Mouse (Mus musculus): ENCODE data around the gene Bves. TPM values are rescaled to one million over a fixed set of nuclear protein-coding genes. Genes with fewer than 3 reads are reported as not detected.
"Not testable (repeated sequence)": the region's sequence is repeated elsewhere in the genome, so short reads cannot be mapped to it uniquely, and the experiment has no call there.

The Bves gene
- polyA plus RNA-seq, 1 experiment from 2014 or later, result 0.21 TPM

DNA sequence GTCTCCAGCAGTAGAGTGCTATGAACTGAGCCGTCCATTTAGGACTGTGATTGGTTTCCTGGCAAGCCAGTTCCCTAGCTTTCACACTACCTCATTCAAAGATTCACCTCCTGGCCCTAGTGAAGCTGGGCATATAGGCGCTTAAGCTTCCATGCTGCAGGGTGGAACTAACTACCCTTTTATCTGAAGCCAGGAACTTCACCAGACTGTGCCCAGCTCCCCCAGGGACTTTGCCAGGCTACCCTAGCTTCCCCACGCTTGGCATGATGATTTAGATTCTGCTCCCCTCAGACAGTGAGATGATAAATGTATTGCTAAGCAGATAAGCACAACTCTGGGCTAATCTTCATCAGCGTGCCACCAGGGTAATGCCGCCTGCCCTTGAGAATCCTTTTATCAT is 24.4 kb upstream of the Bves start:
- H3K4me1 ChIP-seq (replicated peaks), result no peaks in the 10 kb centered on the region
- no peaks in the 10 kb centered on the region for H3K27me3 ChIP-seq
- 64% methylated on average over 5 of the region's 5 CpGs for WGBS (ENCODE audit: insufficient replicate concordance)
- H3K4me3 ChIP-seq (replicated peaks), result no peak overlapping the region
- H3K9ac ChIP-seq, result no peak overlapping the region
- ATAC-seq (ENCODE audit: insufficient read depth), result no peak
- no peak overlapping the region for H3K4me2 ChIP-seq
- H3K9me3 ChIP-seq (replicated peaks), result no peaks in the 10 kb centered on the region
- H3K27ac ChIP-seq (replicated peaks), result no peak overlapping the region
- no peaks in the 10 kb centered on the region for H3K36me3 ChIP-seq (replicated peaks)

DNA sequence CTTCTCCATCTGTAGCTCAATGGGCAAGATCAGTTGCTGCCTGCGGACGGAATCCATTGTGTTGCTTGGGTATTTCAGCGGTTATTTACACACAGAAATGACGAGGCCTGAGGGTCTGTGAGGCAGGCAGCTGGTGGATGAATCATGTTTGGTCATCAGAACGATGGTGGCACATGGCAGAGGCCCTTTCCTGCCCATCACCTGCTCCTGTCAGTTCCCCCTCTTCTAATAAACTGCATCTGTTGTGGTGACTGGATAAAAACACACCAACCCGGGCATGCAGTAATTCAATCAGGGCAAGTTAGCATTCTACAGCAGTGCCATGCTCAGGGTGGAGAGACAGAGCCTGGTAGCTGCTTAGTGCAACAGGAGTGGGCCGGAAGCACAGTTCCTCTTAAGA is 23.9 kb upstream of the Bves start:
- no peaks in the 10 kb centered on the region for H3K4me1 ChIP-seq (replicated peaks)
- H3K4me3 ChIP-seq (replicated peaks), result no peak overlapping the region
- no peaks in the 10 kb centered on the region for H3K9me3 ChIP-seq (replicated peaks)
- ATAC-seq (ENCODE audit: insufficient read depth), result no peak
- WGBS (ENCODE audit: insufficient replicate concordance), result 56% methylated on average over 7 of the region's 7 CpGs
- no peak overlapping the region for H3K4me2 ChIP-seq
- no peak overlapping the region for H3K9ac ChIP-seq
- H3K27ac ChIP-seq (replicated peaks), result no peak overlapping the region
- no peaks in the 10 kb centered on the region for H3K27me3 ChIP-seq
- H3K36me3 ChIP-seq (replicated peaks), result no peaks in the 10 kb centered on the region

DNA sequence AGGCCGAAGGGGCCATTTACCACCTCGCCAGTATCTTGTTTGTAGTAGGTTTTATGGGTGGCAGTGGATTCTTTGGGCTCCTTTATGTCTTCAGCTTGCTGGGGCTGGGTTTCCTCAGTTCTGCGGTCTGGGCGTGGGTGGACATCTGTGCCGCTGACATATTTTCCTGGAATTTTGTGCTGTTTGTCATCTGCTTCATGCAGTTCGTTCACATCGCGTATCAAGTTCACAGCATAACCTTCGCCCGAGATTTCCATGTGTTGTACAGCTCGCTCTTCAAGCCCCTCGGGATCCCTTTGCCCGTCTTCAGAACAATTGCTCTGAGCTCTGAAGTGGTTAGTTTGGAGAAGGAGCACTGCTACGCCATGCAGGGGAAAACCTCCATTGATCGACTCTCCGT is 20.7 kb upstream of the Bves start:
- Histone ChIP-seq H3K27ac (replicated peaks) (no peak overlapping the region), H3K36me3 (replicated peaks) (no peaks in the 10 kb centered on the region), H3K4me1 (replicated peaks) (no peaks in the 10 kb centered on the region), H3K4me2 (no peak overlapping the region), H3K9ac (no peak overlapping the region), H3K27me3 (no peaks in the 10 kb centered on the region), H3K4me3 (replicated peaks) (no peak overlapping the region), H3K9me3 (replicated peaks) (no peaks in the 10 kb centered on the region)
- 85% methylated on average over 16 of the region's 16 CpGs for whole genome bisulfite sequencing (ENCODE audit: insufficient replicate concordance)
- ATAC-seq (ENCODE audit: insufficient read depth), result no peak

DNA sequence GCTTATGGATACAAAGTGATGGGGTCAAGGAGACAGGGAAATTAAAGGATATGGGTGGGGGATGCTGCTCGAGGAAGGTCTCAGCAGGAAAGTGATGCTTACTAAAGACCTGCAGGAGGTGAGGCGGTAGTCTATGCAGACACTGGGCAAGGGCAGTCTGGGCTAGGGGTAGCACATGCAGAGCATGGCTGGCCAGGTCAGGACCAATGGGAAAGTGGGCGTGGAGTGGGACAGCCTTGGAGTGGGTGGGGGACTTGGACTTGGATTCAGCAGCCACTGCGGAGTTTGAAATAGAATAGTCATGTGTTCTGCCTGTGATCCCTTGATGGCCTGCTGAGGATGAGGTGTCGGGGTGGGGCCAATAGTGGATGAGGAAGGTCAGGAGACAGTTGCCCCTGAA is 16.6 kb upstream of the Bves start:
- Histone ChIP-seq H3K36me3 (replicated peaks) (no peaks in the 10 kb centered on the region), H3K4me2 (no peak overlapping the region), H3K27ac (replicated peaks) (no peak overlapping the region), H3K27me3 (no peaks in the 10 kb centered on the region), H3K4me3 (replicated peaks) (no peak overlapping the region), H3K4me1 (replicated peaks) (no peaks in the 10 kb centered on the region), H3K9ac (no peak overlapping the region), H3K9me3 (replicated peaks) (no peaks in the 10 kb centered on the region)
- ATAC-seq (ENCODE audit: insufficient read depth), result no peak
- 64% methylated on average over 5 of the region's 5 CpGs for WGBS (ENCODE audit: insufficient replicate concordance)

DNA sequence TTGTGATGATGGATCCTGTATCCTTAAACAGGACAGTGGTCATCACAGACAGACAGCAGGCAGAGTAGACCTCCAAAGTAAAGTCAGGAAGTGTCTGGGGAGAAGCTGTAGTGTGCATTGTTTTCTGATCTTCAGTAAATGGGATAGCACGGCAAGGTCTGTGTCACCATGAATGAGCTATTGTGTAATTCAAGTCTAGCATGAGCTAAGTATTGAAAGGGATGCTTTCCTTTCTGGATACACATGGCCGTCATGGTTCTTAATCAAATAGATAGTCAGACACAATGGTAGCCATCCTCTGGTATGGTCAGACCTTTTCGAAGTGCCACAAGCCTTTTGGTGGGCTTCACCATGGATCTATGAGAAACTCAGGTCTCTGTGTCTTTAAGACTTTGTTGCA is 15.3 kb upstream of the Bves start:
- 63% methylated on average over 3 of the region's 3 CpGs for WGBS (ENCODE audit: insufficient replicate concordance)
- Histone ChIP-seq H3K9me3 (replicated peaks) (no peaks in the 10 kb centered on the region), H3K36me3 (replicated peaks) (no peaks in the 10 kb centered on the region), H3K9ac (no peak overlapping the region), H3K4me1 (replicated peaks) (no peaks in the 10 kb centered on the region), H3K27me3 (no peaks in the 10 kb centered on the region), H3K4me2 (no peak overlapping the region), H3K27ac (replicated peaks) (no peak overlapping the region), H3K4me3 (replicated peaks) (no peak overlapping the region)
- ATAC-seq (ENCODE audit: insufficient read depth), result no peak

DNA sequence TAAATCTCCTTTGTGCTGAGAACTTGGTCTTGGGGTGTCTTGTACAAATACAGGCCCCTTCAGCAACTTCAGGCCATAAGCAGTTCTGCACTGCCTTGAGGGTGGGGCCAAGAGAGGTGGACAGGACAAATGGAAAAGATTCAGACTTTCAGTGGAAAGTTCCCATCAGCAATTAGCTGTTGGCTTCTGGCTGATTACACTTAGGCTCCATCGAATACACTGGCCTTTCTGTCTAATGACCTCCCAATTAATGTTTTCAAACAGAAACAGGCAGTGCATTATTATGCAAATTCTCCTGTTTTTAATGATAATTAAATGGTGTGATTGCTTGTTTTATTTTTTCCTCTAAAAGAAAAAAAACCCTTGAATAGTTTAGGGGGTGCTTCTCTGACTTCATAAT is 11.4 kb upstream of the Bves start:
- WGBS (ENCODE audit: insufficient replicate concordance), result 25% methylated on average over 1 of the region's 1 CpGs
- H3K9me3 ChIP-seq (replicated peaks), result no peaks in the 10 kb centered on the region
- H3K4me2 ChIP-seq, result no peak overlapping the region
- no peak overlapping the region for H3K4me3 ChIP-seq (replicated peaks)
- H3K27ac ChIP-seq (replicated peaks), result no peak overlapping the region
- no peak overlapping the region for H3K9ac ChIP-seq
- no peaks in the 10 kb centered on the region for H3K36me3 ChIP-seq (replicated peaks)
- no peak for ATAC-seq (ENCODE audit: insufficient read depth)
- no peaks in the 10 kb centered on the region for H3K4me1 ChIP-seq (replicated peaks)
- no peaks in the 10 kb centered on the region for H3K27me3 ChIP-seq

DNA sequence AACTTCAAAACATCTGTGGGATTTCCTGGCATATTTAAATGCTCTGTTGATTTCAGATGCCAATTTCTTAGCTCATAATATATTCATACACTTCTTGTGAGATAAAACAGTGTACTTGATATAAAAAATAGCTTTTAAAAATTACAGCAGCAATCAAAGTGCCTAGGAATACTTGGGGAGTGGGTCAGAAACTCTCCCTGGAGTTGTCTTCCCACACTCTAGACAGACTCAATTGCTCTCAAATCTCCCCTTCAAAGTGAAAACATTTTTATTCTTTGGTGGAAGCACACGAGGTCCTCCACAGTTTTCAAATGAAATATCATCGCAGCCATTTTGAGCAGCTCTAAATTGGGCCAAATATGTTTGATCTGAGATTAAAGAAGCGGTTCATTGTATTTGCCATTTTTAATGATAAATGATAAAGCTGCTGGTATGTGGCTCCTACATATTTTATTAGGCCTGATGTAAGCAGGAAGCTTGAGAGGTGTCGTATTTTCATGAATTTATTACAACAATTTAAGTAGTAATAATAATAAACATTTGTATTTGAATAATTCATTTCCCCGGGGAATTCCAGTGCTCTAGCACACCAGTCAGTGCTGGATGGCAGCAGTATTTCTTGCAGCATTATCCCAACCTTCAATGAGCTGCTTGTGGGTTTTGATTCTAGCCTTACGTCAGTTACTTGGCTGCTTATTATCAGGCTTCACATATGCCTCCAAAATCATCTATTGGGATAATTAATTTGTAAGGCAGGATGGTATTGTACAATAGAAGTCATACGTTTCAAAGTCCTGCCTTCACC is 7.2 kb upstream of the Bves start:
- 61% methylated on average over 7 of the region's 7 CpGs for WGBS (ENCODE audit: insufficient replicate concordance)
- Histone ChIP-seq H3K27ac (replicated peaks) (no peak overlapping the region), H3K9me3 (replicated peaks) (no peaks in the 10 kb centered on the region), H3K27me3 (0 out of 2 replicates have a peak, but pooled peaks cover 6% of the 10 kb centered on the region), H3K4me3 (replicated peaks) (no peak overlapping the region), H3K9ac (no peak overlapping the region), H3K4me1 (replicated peaks) (no peaks in the 10 kb centered on the region), H3K4me2 (no peak overlapping the region), H3K36me3 (replicated peaks) (no peaks in the 10 kb centered on the region)
- ATAC-seq (ENCODE audit: insufficient read depth), result no peak

DNA sequence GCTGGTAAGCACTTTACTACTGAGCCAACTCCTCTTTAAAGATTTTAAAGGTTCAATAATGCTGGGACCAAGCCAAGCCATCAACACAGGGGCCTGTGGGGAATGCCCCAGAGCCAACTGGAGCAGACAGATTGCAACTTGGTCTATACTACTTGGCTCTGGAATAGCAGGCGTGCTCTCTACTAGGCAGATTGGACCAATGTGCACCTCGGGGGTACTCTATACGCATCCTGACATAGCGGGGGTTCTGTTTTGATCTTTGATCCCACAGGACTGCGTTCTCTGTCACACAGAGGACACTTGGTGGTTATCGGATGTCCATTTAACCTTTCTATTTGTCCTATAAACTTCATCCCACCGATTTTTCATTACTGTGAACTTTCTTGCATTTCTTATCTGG is 647 bp upstream of the Bves start:
- ATAC-seq (ENCODE audit: insufficient read depth), result no peak
- Histone ChIP-seq H3K27ac (replicated peaks) (no peak overlapping the region), H3K4me1 (replicated peaks) (no peaks in the 10 kb centered on the region), H3K4me3 (replicated peaks) (no peak overlapping the region), H3K9ac (no peak overlapping the region), H3K36me3 (replicated peaks) (no peaks in the 10 kb centered on the region), H3K4me2 (peak overlapping the region; percentile 68), H3K27me3 (peaks cover 48% of the 10 kb centered on the region), H3K9me3 (replicated peaks) (no peaks in the 10 kb centered on the region)
- 24% methylated on average over 7 of the region's 7 CpGs for WGBS (ENCODE audit: insufficient replicate concordance)

DNA sequence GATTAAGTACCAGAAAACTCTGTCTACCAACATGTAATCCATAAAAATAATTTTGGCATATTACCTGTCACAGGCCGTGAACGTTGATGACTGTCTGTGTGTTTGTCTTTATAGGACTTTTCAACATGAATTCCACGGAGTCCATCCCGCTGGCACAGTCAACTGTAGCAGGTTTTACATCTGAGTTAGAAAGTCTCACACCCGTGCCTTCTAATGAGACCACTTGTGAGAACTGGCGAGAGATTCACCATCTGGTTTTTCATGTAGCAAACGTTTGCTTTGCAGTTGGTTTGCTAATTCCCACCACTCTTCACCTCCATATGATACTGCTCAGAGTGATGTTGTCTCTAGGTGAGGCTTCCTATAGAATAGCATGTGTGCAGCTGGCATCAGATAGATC is 3.5 kb downstream of the Bves start:
- no peak for ATAC-seq (ENCODE audit: insufficient read depth)
- Histone ChIP-seq H3K4me2 (no peak overlapping the region), H3K9me3 (replicated peaks) (no peaks in the 10 kb centered on the region), H3K27me3 (peaks cover 36% of the 10 kb centered on the region), H3K36me3 (replicated peaks) (no peaks in the 10 kb centered on the region), H3K9ac (no peak overlapping the region), H3K27ac (replicated peaks) (no peak overlapping the region), H3K4me3 (replicated peaks) (no peak overlapping the region), H3K4me1 (replicated peaks) (no peaks in the 10 kb centered on the region)
- WGBS (ENCODE audit: insufficient replicate concordance), result 56% methylated on average over 7 of the region's 7 CpGs

DNA sequence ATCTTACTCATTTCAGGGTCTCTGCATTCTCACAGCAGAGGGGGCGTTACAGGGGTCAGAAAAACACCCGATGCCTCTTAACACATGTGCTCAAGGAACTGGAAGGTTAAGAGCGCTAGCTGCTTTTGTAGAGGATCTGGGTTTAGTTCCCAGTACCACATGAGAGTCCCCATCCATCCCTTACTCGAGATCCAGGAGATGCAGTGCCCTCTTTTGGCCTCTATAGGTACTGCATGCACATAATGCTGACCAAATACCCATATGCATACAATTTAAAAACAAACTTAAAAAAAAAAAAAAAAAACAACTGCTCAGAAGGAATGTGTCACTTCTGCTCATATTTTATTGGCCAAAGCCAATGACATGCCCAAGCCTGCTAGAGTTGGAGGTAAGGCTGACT is 8.8 kb downstream of the Bves start:
- H3K4me1 ChIP-seq (replicated peaks), result no peaks in the 10 kb centered on the region
- H3K27me3 ChIP-seq, result no peaks in the 10 kb centered on the region
- H3K9me3 ChIP-seq (replicated peaks), result no peaks in the 10 kb centered on the region
- H3K36me3 ChIP-seq (replicated peaks), result no peaks in the 10 kb centered on the region
- H3K27ac ChIP-seq (replicated peaks), result no peak overlapping the region
- 68% methylated on average over 4 of the region's 4 CpGs for WGBS (ENCODE audit: insufficient replicate concordance)
- ATAC-seq (ENCODE audit: insufficient read depth), result no peak
- H3K4me2 ChIP-seq, result no peak overlapping the region
- no peak overlapping the region for H3K9ac ChIP-seq
- H3K4me3 ChIP-seq (replicated peaks), result no peak overlapping the region

DNA sequence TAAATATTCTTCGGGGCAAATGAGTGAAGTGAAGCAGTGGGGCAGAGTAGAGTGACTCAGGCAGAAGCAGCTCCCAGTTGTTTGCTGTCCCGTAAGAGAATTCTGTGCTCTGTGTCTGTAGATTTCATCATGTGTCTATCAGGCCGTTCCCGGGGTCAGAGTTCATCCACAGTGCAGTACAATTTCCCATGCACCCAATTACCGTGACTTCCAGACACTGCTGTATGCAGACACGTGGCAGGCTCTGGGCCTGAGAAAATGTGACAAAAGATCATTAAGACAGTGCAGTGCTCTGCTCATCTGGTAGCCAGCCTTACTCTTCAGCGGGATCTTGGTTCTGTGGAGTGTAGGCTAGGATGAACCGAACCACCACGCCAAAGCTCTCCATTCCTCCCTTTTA is 9.6 kb downstream of the Bves start:
- H3K27me3 ChIP-seq, result no peaks in the 10 kb centered on the region
- ATAC-seq (ENCODE audit: insufficient read depth), result peak; percentile 42
- no peak overlapping the region for H3K27ac ChIP-seq (replicated peaks)
- 69% methylated on average over 9 of the region's 9 CpGs for WGBS (ENCODE audit: insufficient replicate concordance)
- no peaks in the 10 kb centered on the region for H3K9me3 ChIP-seq (replicated peaks)
- no peaks in the 10 kb centered on the region for H3K4me1 ChIP-seq (replicated peaks)
- H3K4me2 ChIP-seq, result no peak overlapping the region
- no peak overlapping the region for H3K4me3 ChIP-seq (replicated peaks)
- H3K9ac ChIP-seq, result no peak overlapping the region
- H3K36me3 ChIP-seq (replicated peaks), result no peaks in the 10 kb centered on the region

DNA sequence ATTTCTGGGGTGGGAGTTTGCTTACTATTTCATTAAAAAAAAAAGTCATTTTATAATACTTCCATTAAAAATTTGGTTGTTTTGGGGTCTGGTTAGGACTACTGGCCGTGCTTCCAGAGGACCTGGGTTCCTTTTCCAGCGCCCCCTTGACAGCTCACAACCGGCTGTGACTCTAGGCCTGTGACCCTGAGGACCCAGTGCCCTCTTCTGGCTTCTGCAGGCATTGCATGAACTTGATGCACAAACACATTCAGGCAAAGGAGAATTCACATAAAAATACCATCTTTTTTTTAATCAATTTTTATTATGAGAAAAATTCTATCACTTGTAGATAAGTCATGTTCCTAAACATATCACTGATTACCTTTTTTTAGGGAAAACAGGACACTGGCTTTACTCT is 12.6 kb downstream of the Bves start:
- not testable (repeated sequence) for H3K9me3 ChIP-seq (replicated peaks); H3K27me3 ChIP-seq; H3K9ac ChIP-seq; H3K36me3 ChIP-seq (replicated peaks); H3K4me1 ChIP-seq (replicated peaks); H3K27ac ChIP-seq (replicated peaks); ATAC-seq (ENCODE audit: insufficient read depth); H3K4me2 ChIP-seq; H3K4me3 ChIP-seq (replicated peaks)
- WGBS (ENCODE audit: insufficient replicate concordance), result 76% methylated on average over 3 of the region's 3 CpGs

Measured in liver, embryonic 15.5 days (tissue).